Mouse (Mus musculus) olfactory bulb, adult 2 months (tissue): Measurements from ENCODE around the gene Rmnd5b. TPM values are rescaled to one million over a fixed set of nuclear protein-coding genes. Genes with fewer than 3 reads are reported as not detected.

ENCODE experiments used
- H3K27ac ChIP-seq: fragments of 200-500 bp; 2 replicates; pipeline ENCODE4 v1.5.1; 2012; ENCODE audit warnings: low read depth, low read length; ENCODE audit not compliant: insufficient read depth
- H3K4me1 ChIP-seq: fragments of 200-500 bp; 2 replicates; pipeline ENCODE4 v1.6.1; 2012; ENCODE audit warnings: low read length; ENCODE audit not compliant: control insufficient read depth, insufficient read depth
- H3K4me3 ChIP-seq: fragments of 200-500 bp; 2 replicates; pipeline ENCODE4 v1.5.1; 2012; ENCODE audit warnings: mild to moderate bottlenecking, low read depth, low read length, moderate library complexity; ENCODE audit not compliant: insufficient read depth
- CTCF ChIP-seq: fragments of 200-500 bp; IDR thresholded peaks from 2 replicates; pipeline ENCODE4 v1.5.1; 2012; ENCODE audit warnings: low read depth, mild to moderate bottlenecking, low read length, moderate library complexity; ENCODE audit not compliant: insufficient read depth
- POLR2A ChIP-seq: fragments of 200-500 bp; IDR thresholded peaks from 2 replicates; pipeline ENCODE4 v1.6.1; 2012; ENCODE audit warnings: mild to moderate bottlenecking, low read depth, low read length, moderate library complexity; ENCODE audit not compliant: insufficient read depth
- WGBS: fragments of 180-500 bp; shearing (Covaris S2); methylation state at CpG from one replicate; pipeline ENCODE4 v1.1.7; 2018; 5-methylcytosine and 5-hydroxymethylcytosine counted together
- polyA plus RNA-seq: library from polyadenylated mRNA; stranded (reverse); fragments of >200 nt; gene quantifications from 2 replicates; pipeline ENCODE4 v1.2.4, GENCODE M21; 2012; ENCODE audit warnings: low replicate concordance; ENCODE audit not compliant: missing spikeins, insufficient read depth, insufficient read length

The Rmnd5b gene
- polyA plus RNA-seq, 1 experiment: not detected

DNA sequence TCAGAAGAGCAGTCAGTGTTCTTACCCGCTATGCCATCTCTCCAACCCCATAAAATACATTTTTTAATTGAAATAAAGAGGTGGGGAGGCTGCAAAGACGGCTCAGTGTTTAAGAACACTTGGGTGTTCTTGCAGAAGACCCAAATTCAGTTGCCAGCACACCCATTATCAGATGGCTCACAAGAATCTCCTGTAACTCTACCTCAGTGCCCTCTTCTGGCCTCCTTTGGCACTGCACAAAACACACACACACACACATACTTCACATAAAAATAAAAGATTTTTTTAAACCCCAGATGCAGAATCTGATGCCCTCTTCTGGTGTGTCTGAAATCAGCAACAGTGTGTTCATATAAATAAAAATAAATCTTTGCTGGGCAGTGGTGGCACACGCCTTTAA, 46.9 kb downstream of the Rmnd5b start:
- Histone ChIP-seq H3K4me3 (no peak overlapping the region), H3K27ac (no peak overlapping the region), H3K4me1 (peaks cover 12% of the 10 kb centered on the region)
- TF ChIP-seq POLR2A: no peak
- no peak for TF ChIP-seq CTCF
- WGBS: 94% methylated on average over 3 of the region's 3 CpGs

DNA sequence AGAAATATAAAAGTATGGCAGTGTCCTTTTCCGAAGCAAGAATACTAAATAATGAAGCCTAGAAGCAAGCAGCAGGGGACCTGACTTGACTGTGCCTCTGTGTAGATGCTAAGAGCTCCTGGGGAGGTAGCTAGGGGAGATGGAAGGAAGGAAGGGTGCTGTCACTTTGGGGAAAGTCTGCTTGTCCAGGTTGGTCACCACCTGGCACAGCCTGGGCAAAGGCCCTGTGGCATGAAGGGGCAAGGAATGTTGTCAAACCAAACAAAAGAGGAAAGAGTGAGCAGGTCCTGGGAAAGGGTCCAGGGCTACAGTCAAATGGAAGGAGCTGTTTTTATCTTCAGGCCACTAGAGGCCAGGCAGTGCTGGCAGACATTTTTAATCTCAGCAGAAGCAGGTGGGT, 48.6 kb downstream of the Rmnd5b start:
- 78% methylated on average over 1 of the region's 1 CpGs for WGBS
- Histone ChIP-seq H3K4me1 (peaks cover 12% of the 10 kb centered on the region), H3K27ac (no peak overlapping the region), H3K4me3 (no peak overlapping the region)
- TF ChIP-seq CTCF (no peak), POLR2A (no peak)

DNA sequence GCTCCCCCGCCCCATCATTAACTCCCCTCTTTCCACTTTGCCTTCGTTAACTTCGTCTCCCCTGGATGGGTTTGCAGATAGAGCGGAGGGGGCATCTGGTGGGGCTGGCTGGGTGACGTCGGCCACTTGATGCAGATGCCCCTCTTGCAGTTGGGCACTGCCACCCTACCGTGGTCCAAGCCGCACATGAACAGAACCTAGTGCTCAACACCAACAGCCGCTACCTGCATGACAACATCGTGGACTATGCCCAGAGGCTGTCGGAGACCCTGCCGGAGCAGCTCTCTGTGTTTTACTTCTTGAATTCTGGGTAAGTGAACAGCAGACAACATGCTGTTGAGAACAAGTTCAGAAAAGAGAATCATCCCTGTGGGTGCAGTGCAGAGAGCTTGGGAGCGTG, 49.3 kb downstream of the Rmnd5b start:
- 86% methylated on average over 13 of the region's 13 CpGs for WGBS
- Histone ChIP-seq H3K27ac (no peak overlapping the region), H3K4me3 (no peak overlapping the region), H3K4me1 (peaks cover 12% of the 10 kb centered on the region)
- no peak for TF ChIP-seq CTCF
- no peak for TF ChIP-seq POLR2A

DNA sequence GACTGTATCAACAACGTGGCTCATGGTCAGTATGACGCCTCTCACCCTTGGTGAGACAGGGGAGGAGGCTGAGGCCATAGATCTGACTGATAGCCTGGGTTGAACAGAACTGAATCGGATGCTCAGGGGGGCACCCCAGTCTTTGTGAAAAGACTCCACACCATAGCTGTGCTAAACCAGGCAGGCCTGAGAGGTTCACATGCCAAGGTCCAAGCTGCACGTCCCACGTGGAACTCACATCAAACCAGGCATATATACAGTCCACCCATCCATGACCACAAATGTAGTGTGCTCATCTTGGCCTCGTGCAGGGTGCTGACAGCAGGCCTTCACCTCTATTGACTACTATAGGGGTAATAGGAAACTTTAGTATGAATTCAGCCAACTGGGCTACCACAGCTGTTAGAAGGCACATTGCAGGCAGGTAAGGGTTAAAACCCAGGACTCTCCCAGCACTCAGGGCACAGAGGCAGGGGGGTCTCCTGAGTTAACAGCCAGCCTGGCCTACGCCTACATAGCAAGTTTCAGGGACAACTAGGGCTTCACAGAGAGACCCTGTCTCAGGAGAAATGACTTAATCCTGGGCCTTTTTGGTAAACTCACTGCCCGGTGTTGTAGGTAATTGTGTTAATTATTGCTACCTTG, 50.0 kb downstream of the Rmnd5b start:
- TF ChIP-seq CTCF (no peak), POLR2A (no peak)

DNA sequence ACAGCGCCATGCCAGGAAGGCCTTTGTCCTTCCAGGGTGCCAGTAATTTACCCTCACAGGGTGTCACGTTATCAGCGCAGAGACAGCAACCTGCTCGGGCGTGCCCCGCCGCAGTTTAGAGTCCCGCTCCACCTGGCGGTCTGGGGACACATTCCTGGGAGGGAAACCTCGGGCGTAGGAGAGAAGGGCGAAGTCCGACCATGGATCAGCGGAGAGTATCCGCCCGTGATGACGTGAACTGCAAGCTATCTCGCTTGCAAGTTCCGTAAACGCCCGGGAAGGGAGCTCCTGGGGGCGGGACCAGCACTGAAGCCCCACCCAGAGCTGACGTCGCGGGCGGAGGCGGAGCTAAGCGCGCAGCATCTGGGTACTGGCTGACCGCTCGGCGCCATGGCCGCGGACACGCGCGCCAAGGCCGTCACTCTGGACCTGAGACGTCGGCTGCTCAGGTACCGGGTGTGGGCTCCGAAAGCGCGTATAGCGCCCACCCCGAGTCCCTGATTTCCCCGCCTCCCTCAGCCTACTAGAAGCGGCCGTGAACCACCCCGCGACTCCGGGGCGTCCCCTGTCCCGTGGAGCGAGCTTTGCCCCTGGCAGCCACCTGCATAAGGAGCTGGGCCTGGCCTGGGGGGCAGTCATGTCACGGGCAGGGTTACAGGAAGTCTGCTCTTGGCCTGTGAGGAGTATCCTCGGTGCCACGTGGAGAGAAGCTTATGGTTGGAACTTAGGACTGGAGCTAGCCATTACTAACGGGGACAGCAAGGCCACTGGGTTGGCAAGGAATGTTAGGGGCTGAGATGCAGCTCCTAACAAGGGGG, 51.1 kb downstream of the Rmnd5b start, which contains the start of gene Phykpl:
Gene Phykpl, plus strand, starts transcription at position 327 of the 818 bp plus-strand sequence.
- Histone ChIP-seq H3K4me3 (peak within 1 kb of the TSS; percentile 55), H3K27ac (peak within 1 kb of the TSS; percentile 80), H3K4me1 (peaks cover 12% of the 10 kb centered on the region)
- TF ChIP-seq POLR2A: peak; percentile 67
- no peak for TF ChIP-seq CTCF
- under 1% methylated on average over 59 of the region's 59 CpGs for WGBS

More for the DNA sequence above, 50.0 kb downstream of the Rmnd5b start:
- Histone ChIP-seq H3K4me1 (peaks cover 12% of the 10 kb centered on the region), H3K27ac (no peak overlapping the region), H3K4me3 (peak overlapping the region; percentile 55)
- 63% methylated on average over 8 of the region's 8 CpGs for whole genome bisulfite sequencing

DNA sequence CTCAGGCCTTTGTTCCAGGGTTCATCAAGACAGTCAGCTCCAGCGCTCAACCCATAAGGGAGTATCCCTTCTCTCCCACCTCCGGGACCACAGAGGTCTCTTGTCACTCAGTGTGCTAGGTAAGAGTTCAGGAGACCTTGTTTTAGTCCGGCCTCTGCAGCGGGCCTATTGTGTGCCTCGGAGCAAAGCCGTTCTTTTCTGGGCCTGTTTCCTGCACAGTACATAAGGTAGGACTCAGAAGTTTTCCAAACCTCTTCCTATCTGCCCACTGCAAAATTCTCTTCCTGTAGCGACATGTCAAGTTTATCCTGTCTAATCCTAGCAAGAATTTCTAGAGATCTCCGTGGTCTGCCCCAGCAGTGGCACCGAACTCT, 51.7 kb downstream of the Rmnd5b start:
- H3K4me3 ChIP-seq: peak overlapping the region; percentile 55
- H3K27ac ChIP-seq: peak overlapping the region; percentile 80; the same call in 1 of the 2 replicates
- TF ChIP-seq POLR2A (no peak), CTCF (no peak)
- WGBS: 11% methylated on average over 9 of the region's 9 CpGs
- H3K4me1 ChIP-seq: peaks cover 12% of the 10 kb centered on the region

DNA sequence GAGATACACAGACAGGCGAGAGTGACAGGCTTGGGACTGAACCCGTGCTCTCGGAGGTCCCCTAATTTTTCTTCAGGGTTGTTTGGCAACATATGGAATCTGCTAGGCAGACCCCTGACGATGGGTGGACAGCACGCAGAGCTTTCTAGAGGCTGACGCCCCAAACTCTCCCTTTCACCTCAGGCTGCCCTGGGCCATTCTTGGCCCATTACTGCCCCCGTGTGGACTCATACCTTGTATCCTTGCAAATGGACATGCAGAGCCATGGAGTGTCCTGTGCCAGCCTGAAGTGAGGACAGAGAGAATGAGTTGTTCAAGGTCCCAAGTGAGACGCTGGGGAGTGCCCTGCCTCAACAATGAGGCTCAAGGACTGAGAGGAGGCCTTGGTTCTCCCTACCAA, 53.0 kb downstream of the Rmnd5b start:
- Histone ChIP-seq H3K27ac (no peak overlapping the region), H3K4me3 (no peak overlapping the region), H3K4me1 (peaks cover 12% of the 10 kb centered on the region)
- TF ChIP-seq POLR2A (no peak), CTCF (peak; percentile 34; the same call in 1 of the 2 replicates)
- WGBS: 34% methylated on average over 8 of the region's 8 CpGs

DNA sequence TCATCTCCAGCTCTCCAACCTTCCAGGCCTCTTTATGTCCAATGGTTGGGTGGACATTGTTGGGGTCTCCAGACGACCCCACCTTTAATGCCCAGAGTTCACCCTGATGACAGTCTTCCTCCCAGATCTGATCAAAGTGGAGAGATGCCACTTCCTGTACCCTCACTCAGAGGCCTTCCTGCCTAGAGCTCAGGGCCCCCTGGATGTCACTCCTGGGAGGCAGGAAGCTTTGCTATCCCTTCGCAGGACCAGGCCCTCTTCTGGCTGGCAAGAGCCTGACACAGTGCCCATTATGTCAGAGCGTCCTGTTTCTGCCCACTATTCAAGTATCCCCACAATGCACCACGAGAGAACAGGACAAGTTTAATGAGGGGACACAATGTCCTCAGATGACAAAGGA, 56.7 kb downstream of the Rmnd5b start:
- TF ChIP-seq POLR2A: no peak
- no peak for TF ChIP-seq CTCF
- 62% methylated on average over 4 of the region's 4 CpGs for WGBS
- H3K4me3 ChIP-seq: no peak overlapping the region
- no peak overlapping the region for H3K27ac ChIP-seq
- no peaks in the 10 kb centered on the region for H3K4me1 ChIP-seq

DNA sequence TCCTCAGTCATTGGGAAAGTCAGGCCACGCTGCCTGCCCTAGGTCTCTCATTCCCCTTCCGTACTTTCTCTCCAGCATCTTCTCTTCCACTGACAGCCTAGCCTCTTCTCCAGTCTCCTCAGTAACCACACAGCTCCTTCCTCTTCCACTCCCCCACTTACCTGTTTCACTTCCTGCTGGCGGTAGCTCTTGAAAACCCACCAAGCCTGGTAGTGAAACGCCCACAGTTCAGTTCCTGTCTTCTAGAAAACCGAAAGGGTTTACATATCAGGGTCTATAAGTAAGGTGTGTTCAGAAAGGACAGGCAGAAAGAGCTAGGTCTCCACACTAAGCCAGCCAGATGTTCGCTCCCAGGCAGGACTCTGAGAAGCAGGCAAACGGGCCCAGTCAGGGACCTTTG, 58.1 kb downstream of the Rmnd5b start:
- 91% methylated on average over 7 of the region's 7 CpGs for WGBS
- Histone ChIP-seq H3K27ac (no peak overlapping the region), H3K4me3 (no peak overlapping the region), H3K4me1 (no peaks in the 10 kb centered on the region)
- no peak for TF ChIP-seq POLR2A
- no peak for TF ChIP-seq CTCF
